Mouse (Mus musculus) embryonic facial prominence, embryonic 15.5 days (tissue): ENCODE data around the gene Gm20831. TPM values are rescaled to one million over a fixed set of nuclear protein-coding genes. Genes with fewer than 3 reads are reported as not detected.
"Not testable (repeated sequence)": the region's sequence is repeated elsewhere in the genome, so short reads cannot be mapped to it uniquely, and the experiment has no call there.

Source experiments
- ATAC-seq: fragments of 200-750 bp; cut with Nextera tagmentation; 2 replicates; pipeline ENCODE4 v1.8.0; 2017; ENCODE audit warnings: low read depth, moderate TSS enrichment; ENCODE audit not compliant: insufficient number of reproducible peaks, low FRiP score, low TSS enrichment
- H3K27ac ChIP-seq: fragments of 300-500 bp; sonication (generic); replicated peaks from 2 replicates; pipeline ENCODE4 v1.5.1; 2015; ENCODE audit warnings: mild to moderate bottlenecking, inconsistent platforms
- H3K27me3 ChIP-seq: fragments of 300-500 bp; sonication (generic); 2 replicates; pipeline ENCODE4 v1.6.1; 2015; ENCODE audit warnings: inconsistent platforms
- H3K36me3 ChIP-seq: fragments of 300-500 bp; sonication (generic); 2 replicates; pipeline ENCODE4 v1.6.1; 2015; ENCODE audit warnings: mild to moderate bottlenecking, inconsistent platforms
- H3K4me1 ChIP-seq: fragments of 300-500 bp; sonication (generic); 2 replicates; pipeline ENCODE4 v1.6.1; 2015; ENCODE audit warnings: inconsistent platforms
- H3K4me2 ChIP-seq: fragments of 300-500 bp; sonication (generic); replicated peaks from 2 replicates; pipeline ENCODE4 v1.6.1; 2015; ENCODE audit warnings: mild to moderate bottlenecking, inconsistent platforms
- H3K4me3 ChIP-seq: fragments of 300-500 bp; sonication (generic); replicated peaks from 2 replicates; pipeline ENCODE4 v1.5.1; 2015; ENCODE audit warnings: mild to moderate bottlenecking, inconsistent platforms
- H3K9ac ChIP-seq: fragments of 300-500 bp; sonication (generic); 2 replicates; pipeline ENCODE4 v1.6.1; 2015; ENCODE audit warnings: inconsistent platforms
- H3K9me3 ChIP-seq: fragments of 300-500 bp; sonication (generic); replicated peaks from 2 replicates; pipeline ENCODE4 v1.6.1; 2016; ENCODE audit warnings: inconsistent platforms
- WGBS: fragments of 180-500 bp; shearing (Covaris S2); methylation state at CpG from one replicate; pipeline ENCODE4 v1.1.7; 2015; 5-methylcytosine and 5-hydroxymethylcytosine counted together
- polyA plus RNA-seq: library from polyadenylated mRNA; unstranded; fragments of >200 nt; fragmentation: Nextera tagmentation; extraction: Ambion mirVana; gene quantifications from 2 replicates; pipeline ENCODE4 v1.2.1, GENCODE M21; 2015

Gm20831 gene
- not detected in 2 replicates for polyA plus RNA-seq

DNA sequence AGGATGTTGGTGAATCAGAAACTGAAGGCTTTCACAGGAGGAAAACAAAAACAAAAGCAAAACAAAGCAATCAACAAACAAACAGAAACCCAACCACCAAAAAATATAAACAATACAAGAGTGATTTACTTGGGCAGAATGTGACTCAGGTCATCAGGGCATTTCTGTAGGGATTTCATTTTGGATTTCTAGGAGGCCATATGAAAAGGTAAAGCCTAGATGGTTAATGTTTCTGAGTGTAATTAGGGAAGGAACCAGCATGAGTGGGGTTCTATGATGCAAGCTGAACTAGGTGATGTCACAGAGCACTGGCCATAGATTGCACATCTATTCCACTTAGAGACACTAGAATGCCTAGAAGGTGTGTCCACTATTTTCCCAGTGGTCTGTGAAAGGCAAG is at the start of gene Gm20831, which contains the start of gene Gm20772:
Gm20831 (plus strand) TSS at position 301 of the 400 bp plus-strand sequence.
Gm20772 (plus strand) TSS at position 301 of the 400 bp plus-strand sequence.
- not testable (repeated sequence) for H3K9me3 ChIP-seq, H3K4me1 ChIP-seq, ATAC-seq, H3K27me3 ChIP-seq, H3K27ac ChIP-seq, H3K9ac ChIP-seq, H3K36me3 ChIP-seq, H3K4me3 ChIP-seq, H3K4me2 ChIP-seq

DNA sequence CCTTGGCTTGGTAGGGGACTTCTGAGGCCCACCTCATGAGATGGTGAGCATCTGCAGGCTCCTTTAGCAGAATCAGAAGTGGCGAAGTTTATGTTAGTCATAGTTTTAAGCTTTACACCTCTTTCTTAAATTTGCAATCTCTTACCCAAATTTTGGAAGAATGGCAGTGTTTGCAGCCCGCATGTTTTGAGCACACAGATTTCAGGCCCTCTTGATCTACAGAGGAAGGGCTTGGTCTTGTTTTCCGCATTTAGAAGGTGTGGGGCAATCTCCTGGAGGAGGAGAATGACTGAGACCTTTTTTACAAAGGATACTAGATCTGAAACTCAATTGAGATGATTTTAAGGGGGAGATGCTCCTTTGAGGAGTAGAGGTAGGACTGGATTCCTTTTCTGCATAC is 28.4 kb upstream of the Gm20831 start, which contains the start of gene Gm21904:
Gm21904 (minus strand) TSS at position 101 of the 400 bp plus-strand sequence.
- H3K9ac ChIP-seq, H3K9me3 ChIP-seq, H3K27ac ChIP-seq, H3K4me2 ChIP-seq, H3K36me3 ChIP-seq, H3K27me3 ChIP-seq, H3K4me1 ChIP-seq, ATAC-seq, H3K4me3 ChIP-seq: not testable (repeated sequence)
- WGBS = no CpG with 5 or more reads among the region's 3 CpGs

DNA sequence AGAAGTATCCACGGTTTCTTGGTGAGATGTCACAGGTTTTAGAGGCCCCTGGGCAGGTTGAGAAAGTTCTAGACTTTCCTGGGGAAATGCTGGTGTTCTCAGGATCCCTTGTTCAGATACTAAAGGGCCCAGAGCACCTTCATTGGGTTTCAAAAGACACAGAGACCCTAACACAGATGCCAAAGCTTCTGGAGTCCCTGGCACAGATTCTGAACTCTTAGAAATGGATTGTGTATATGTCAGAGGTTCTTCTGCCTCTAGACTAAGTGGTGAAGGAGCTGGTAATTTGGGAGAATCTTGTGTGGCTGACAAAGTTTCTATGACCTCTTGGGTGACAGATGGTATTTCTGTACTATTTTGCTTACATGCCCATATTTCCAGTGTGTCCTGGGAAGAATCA is 62.7 kb downstream of the Gm20831 start, which contains the start of gene Srsy:
Srsy (minus strand) TSS at position 101 of the 400 bp plus-strand sequence.
- not testable (repeated sequence) for ATAC-seq, H3K9me3 ChIP-seq, H3K9ac ChIP-seq, H3K27me3 ChIP-seq, H3K4me3 ChIP-seq, H3K4me2 ChIP-seq, H3K4me1 ChIP-seq, H3K36me3 ChIP-seq, H3K27ac ChIP-seq
- no CpG with 5 or more reads among the region's 1 CpGs for WGBS

Other genes starting within 250 kb of the Gm20831 start
- gene Gm21904, start 28.5 kb upstream of the Gm20831 start, polyA plus RNA-seq = not detected in 2 replicates
- not detected in 2 replicates for gene Gm20772, start within 50 bp of the Gm20831 start, polyA plus RNA-seq
- not detected in 2 replicates for gene Srsy, start 62.6 kb downstream of the Gm20831 start, polyA plus RNA-seq
- not detected in 2 replicates for gene Gm21764, start 187.1 kb downstream of the Gm20831 start, polyA plus RNA-seq
- not detected in 2 replicates for gene Ssty1, start 214.4 kb downstream of the Gm20831 start, polyA plus RNA-seq